Mouse (Mus musculus): ENCODE data around the gene Pfkfb2. TPM values are rescaled to one million over a fixed set of nuclear protein-coding genes. Genes with fewer than 3 reads are reported as not detected.
A peak's percentile ranks its signal among the peaks of the same experiment; 100 is the strongest.

Gene Pfkfb2
- polyA plus RNA-seq, 1 experiment from 2014 or later: 24.8 TPM

DNA sequence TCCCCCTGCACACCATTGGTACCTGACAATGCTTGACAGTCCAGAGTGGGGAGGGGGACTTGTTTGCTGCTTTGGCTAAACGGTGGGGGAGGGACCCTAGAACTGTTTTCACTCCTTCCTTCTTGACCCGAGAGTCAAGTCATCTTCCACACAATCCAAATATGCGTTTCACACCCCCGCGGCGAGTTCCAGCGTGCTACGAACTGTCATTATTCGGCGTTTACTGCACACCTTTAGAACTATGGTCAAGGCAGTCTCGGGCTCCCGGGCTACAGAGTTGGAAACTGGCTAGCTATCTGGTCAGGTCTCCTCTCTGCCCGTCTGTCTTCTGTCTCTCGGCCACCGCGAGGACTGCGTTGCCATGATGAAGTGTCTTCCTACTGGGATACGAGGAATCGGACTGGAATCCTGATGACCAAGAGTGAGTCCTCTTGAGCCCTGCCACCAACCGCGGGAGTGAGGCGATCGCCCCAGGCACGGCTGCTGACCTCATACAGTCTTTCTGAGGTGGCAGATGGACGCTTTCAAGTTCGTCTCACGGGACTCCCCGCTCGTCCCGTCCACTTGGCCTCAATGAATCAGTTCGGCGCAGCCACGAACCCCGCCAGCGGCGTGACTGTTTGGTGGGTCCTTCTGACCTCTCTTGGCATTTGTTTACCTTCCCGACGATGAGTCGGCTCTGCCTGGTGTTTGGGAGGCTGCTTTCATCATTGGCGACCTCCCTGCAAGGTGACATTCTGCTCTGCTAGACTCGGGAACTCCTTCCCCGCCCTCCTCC, 12.4 kb downstream of the Pfkfb2 start:
- DNase-seq: peak; percentile 71
- WGBS: under 1% methylated on average over 42 of the region's 42 CpGs

DNA sequence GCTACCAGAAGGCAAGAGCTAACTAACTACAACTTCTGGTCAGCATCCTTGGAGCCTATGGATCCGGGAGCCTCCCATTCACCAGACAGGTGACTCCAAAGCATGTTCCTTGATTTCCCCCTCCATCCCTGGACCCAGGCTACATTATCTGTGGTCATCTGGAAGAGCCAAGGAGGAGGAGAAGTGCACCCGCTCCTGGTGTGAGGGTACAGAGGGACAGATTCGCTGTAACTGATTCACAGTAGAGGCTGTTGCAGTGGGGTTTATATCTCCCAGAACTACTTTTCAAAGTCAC, 12.9 kb downstream of the Pfkfb2 start:
- Histone ChIP-seq H3K27me3 (ENCODE audit: control insufficient read depth, insufficient read depth, low read length) (no peaks in the 10 kb centered on the region), H3K27ac (replicated peaks; ENCODE audit: low read depth, low read length) (peak overlapping the region; percentile 82), H3K4me2 (ENCODE audit: low read length) (peak overlapping the region; percentile 78), H3K9me3 (ENCODE audit: control insufficient read depth, low read length) (no peaks in the 10 kb centered on the region), H3K9ac (replicated peaks; ENCODE audit: low read length) (peak overlapping the region; percentile 99), H3K4me3 (replicated peaks; ENCODE audit: low read depth, low read length) (peak overlapping the region; percentile 91), H3K36me3 (ENCODE audit: control insufficient read depth, insufficient read depth, low read length) (0 out of 2 replicates have a peak, but pooled peaks cover 2% of the 10 kb centered on the region), H3K4me1 (ENCODE audit: control insufficient read depth, insufficient read depth, low read length) (peaks cover 19% of the 10 kb centered on the region)
- whole genome bisulfite sequencing: 0% methylated on average over 3 of the region's 3 CpGs
- no peak for DNase-seq
- 0 out of 2 replicates have a peak, but pooled peaks have one; percentile 1 for ATAC-seq (ENCODE audit: low FRiP score, low TSS enrichment)

More for the DNA sequence above, 12.4 kb downstream of the Pfkfb2 start:
- H3K27me3 ChIP-seq (ENCODE audit: control insufficient read depth, insufficient read depth, low read length): no peaks in the 10 kb centered on the region
- H3K4me3 ChIP-seq (replicated peaks; ENCODE audit: low read depth, low read length): peak overlapping the region; percentile 91
- H3K4me1 ChIP-seq (ENCODE audit: control insufficient read depth, insufficient read depth, low read length): peaks cover 19% of the 10 kb centered on the region
- H3K4me2 ChIP-seq (ENCODE audit: low read length): peak overlapping the region; percentile 78
- no peaks in the 10 kb centered on the region for H3K9me3 ChIP-seq (ENCODE audit: control insufficient read depth, low read length)
- peak; percentile 2 for ATAC-seq (ENCODE audit: low FRiP score, low TSS enrichment)
- no peaks in the 10 kb centered on the region for H3K36me3 ChIP-seq (ENCODE audit: control insufficient read depth, insufficient read depth, low read length)
- H3K9ac ChIP-seq (replicated peaks; ENCODE audit: low read length): peak overlapping the region; percentile 99
- peak overlapping the region; percentile 89 for H3K27ac ChIP-seq (replicated peaks; ENCODE audit: low read depth, low read length)

DNA sequence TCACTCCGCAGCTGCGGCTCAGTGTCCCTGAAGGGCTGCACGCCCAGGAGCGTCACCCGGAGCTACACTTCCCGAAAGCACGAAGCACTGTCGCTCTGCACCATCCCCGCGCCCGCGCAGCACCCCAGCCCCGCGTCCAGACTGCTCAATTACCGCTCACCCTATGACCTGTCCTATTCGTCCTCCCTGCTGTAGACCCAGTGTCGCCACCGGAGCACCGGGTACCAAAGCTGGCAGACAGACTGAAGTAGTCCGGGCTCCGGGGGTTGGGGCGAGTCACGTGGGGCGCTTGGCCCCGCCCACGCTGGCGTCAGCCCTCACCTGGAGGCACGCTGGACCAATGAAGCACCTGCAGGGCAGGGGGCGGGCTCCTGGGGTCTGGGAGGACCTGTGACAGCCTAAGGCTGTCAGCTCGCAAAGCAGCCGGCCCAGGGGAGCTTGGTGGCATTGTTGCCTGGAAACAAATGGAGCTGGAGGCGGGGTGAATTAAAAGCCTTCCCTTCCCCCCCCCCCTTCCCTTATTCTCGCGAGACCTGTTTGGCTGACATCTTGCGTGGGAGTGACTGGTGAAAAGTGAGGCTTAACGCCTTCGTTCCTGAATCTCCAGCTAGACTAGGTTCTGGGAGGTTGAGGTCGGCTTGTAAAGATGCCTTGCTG, 13.4 kb downstream of the Pfkfb2 start, which contains the start of gene Gm29427:
Gene Gm29427, minus strand, starts transcription at position 239 of the 657 bp plus-strand sequence.
- under 1% methylated on average over 38 of the region's 38 CpGs for WGBS
- Histone ChIP-seq H3K4me2 (ENCODE audit: low read length) (peak within 1 kb of the TSS; percentile 78), H3K27me3 (ENCODE audit: control insufficient read depth, insufficient read depth, low read length) (no peaks in the 10 kb centered on the region), H3K4me3 (replicated peaks; ENCODE audit: low read depth, low read length) (peak within 1 kb of the TSS; percentile 91), H3K27ac (replicated peaks; ENCODE audit: low read depth, low read length) (peak within 1 kb of the TSS; percentile 89), H3K36me3 (ENCODE audit: control insufficient read depth, insufficient read depth, low read length) (peaks cover 5% of the 10 kb centered on the region), H3K9ac (replicated peaks; ENCODE audit: low read length) (peak within 1 kb of the TSS; percentile 99), H3K4me1 (ENCODE audit: control insufficient read depth, insufficient read depth, low read length) (peaks cover 19% of the 10 kb centered on the region), H3K9me3 (ENCODE audit: control insufficient read depth, low read length) (no peaks in the 10 kb centered on the region)
- peak; percentile 95 for DNase-seq
- ATAC-seq (ENCODE audit: low FRiP score, low TSS enrichment): peak; percentile 92

DNA sequence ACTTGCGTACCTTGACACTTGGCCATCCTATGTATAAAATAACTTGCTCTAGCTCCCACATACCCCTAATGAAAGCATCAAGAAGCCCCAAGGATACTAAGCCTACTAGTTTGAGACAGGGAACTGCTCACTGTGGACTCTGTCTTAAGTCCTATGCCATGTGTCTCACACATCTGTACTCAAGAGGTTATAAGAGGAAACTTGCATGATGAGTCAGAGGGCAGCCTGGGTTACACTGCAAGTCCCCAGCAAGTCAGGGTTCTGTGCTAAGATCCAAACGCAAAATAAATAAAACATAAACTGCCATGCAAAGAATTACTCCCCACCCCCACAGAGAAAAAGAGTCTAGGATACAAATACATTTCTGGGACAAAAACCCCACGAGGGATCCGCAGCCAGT, 15.0 kb downstream of the Pfkfb2 start:
- peaks cover 11% of the 10 kb centered on the region for H3K36me3 ChIP-seq (ENCODE audit: control insufficient read depth, insufficient read depth, low read length)
- DNase-seq (no peak), ATAC-seq (ENCODE audit: low FRiP score, low TSS enrichment) (no peak)
- 80% methylated on average over 4 of the region's 4 CpGs for WGBS
- no peak overlapping the region for H3K4me3 ChIP-seq (replicated peaks; ENCODE audit: low read depth, low read length)
- no peak overlapping the region for H3K27ac ChIP-seq (replicated peaks; ENCODE audit: low read depth, low read length)
- no peak overlapping the region for H3K4me2 ChIP-seq (ENCODE audit: low read length)
- no peaks in the 10 kb centered on the region for H3K9me3 ChIP-seq (ENCODE audit: control insufficient read depth, low read length)
- no peak overlapping the region for H3K9ac ChIP-seq (replicated peaks; ENCODE audit: low read length)
- peaks cover 12% of the 10 kb centered on the region for H3K4me1 ChIP-seq (ENCODE audit: control insufficient read depth, insufficient read depth, low read length)
- no peaks in the 10 kb centered on the region for H3K27me3 ChIP-seq (ENCODE audit: control insufficient read depth, insufficient read depth, low read length)

DNA sequence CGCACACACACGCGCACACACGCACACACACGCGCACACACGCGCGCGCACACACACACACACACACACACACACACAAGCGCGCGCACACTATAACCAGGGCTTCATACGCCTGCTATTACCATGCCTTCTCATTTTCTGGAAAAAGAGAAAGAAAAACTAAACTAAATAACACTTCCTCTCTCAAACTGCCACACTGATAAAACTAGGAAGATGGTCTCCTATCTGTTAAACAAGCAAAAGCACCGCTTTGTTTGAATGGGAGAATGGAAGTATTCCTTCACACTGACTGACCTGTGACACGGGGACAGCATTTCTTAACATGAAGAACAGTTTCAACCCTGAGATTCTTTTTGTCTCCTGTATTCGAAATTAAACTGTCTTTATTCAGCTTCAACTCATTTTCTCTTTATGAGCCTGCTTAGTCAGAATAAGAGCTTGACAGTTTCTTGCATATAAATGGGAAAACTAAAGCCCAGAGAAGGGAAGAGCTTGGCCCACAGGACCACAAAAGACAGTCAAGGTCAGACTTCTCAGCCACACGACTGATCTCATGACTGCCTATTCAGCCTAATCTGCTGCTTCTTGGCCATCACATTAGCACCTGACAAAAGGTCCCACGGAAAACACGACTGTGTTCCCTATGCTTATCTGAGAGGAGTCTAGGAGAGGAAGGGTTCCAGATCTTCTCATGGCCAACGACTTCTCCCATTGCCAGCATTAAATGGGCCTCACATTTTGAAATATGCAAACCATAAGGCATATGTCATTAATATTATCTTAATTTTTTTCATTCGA, 18.6 kb downstream of the Pfkfb2 start:
- Histone ChIP-seq H3K4me2 (ENCODE audit: low read length) (no peak overlapping the region), H3K9ac (replicated peaks; ENCODE audit: low read length) (no peak overlapping the region), H3K27ac (replicated peaks; ENCODE audit: low read depth, low read length) (no peak overlapping the region), H3K27me3 (ENCODE audit: control insufficient read depth, insufficient read depth, low read length) (no peaks in the 10 kb centered on the region), H3K4me1 (ENCODE audit: control insufficient read depth, insufficient read depth, low read length) (0 out of 2 replicates have a peak, but pooled peaks cover 3% of the 10 kb centered on the region), H3K36me3 (ENCODE audit: control insufficient read depth, insufficient read depth, low read length) (peaks cover 34% of the 10 kb centered on the region), H3K9me3 (ENCODE audit: control insufficient read depth, low read length) (no peaks in the 10 kb centered on the region), H3K4me3 (replicated peaks; ENCODE audit: low read depth, low read length) (no peak overlapping the region)
- DNase-seq (no peak), ATAC-seq (ENCODE audit: low FRiP score, low TSS enrichment) (no peak)
- WGBS: 88% methylated on average over 22 of the region's 22 CpGs

DNA sequence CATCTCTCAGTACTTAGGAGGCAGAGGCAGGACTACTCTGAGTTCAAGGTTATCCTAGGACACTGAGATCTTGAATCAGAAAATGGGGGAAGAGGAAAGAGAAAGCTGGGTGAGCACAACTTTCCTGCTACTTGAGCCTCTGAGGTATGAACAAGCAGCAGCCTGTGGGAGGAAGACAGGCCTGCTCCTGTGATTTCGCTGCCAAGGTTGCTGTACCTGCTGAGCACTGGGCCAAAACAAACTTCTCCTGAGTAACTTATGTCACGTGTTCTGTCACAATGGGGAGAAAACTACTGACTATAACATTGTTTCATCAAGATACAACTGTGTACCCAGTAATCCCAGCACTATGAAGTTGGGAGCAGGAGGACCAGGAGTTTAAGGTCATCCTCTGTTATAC, 25.4 kb downstream of the Pfkfb2 start:
- Histone ChIP-seq H3K36me3 (ENCODE audit: control insufficient read depth, insufficient read depth, low read length) (peaks cover 74% of the 10 kb centered on the region), H3K9me3 (ENCODE audit: control insufficient read depth, low read length) (no peaks in the 10 kb centered on the region), H3K27ac (replicated peaks; ENCODE audit: low read depth, low read length) (no peak overlapping the region), H3K9ac (replicated peaks; ENCODE audit: low read length) (no peak overlapping the region), H3K4me2 (ENCODE audit: low read length) (no peak overlapping the region), H3K27me3 (ENCODE audit: control insufficient read depth, insufficient read depth, low read length) (no peaks in the 10 kb centered on the region), H3K4me3 (replicated peaks; ENCODE audit: low read depth, low read length) (no peak overlapping the region), H3K4me1 (ENCODE audit: control insufficient read depth, insufficient read depth, low read length) (no peaks in the 10 kb centered on the region)
- ATAC-seq (ENCODE audit: low FRiP score, low TSS enrichment) (no peak), DNase-seq (no peak)
- WGBS: 87% methylated on average over 2 of the region's 2 CpGs

DNA sequence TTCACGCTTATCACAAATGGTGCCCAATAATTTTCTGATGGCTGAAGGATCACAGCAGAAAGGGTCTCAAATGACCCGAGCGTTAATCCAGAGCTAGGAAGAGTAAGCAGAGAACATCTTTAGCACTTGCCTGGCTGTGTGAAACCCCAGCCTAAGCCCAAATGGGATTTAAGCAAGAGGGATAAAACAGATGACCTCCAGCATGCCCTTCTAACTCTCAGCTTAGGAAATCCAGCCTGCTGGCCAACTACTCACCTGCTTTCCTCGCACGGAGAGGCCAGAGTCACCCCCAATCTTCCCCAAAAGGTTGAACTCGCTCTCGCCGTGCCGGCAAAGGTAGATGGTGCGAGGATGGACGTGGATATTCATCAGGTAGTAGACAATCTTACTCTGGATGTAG, 27.1 kb downstream of the Pfkfb2 start:
- no peak overlapping the region for H3K27ac ChIP-seq (replicated peaks; ENCODE audit: low read depth, low read length)
- no peak overlapping the region for H3K9ac ChIP-seq (replicated peaks; ENCODE audit: low read length)
- ATAC-seq (ENCODE audit: low FRiP score, low TSS enrichment): no peak
- DNase-seq: no peak
- H3K4me1 ChIP-seq (ENCODE audit: control insufficient read depth, insufficient read depth, low read length): no peaks in the 10 kb centered on the region
- H3K9me3 ChIP-seq (ENCODE audit: control insufficient read depth, low read length): no peaks in the 10 kb centered on the region
- no peak overlapping the region for H3K4me2 ChIP-seq (ENCODE audit: low read length)
- H3K27me3 ChIP-seq (ENCODE audit: control insufficient read depth, insufficient read depth, low read length): no peaks in the 10 kb centered on the region
- H3K4me3 ChIP-seq (replicated peaks; ENCODE audit: low read depth, low read length): no peak overlapping the region
- peaks cover 79% of the 10 kb centered on the region for H3K36me3 ChIP-seq (ENCODE audit: control insufficient read depth, insufficient read depth, low read length)
- 97% methylated on average over 11 of the region's 11 CpGs for WGBS

DNA sequence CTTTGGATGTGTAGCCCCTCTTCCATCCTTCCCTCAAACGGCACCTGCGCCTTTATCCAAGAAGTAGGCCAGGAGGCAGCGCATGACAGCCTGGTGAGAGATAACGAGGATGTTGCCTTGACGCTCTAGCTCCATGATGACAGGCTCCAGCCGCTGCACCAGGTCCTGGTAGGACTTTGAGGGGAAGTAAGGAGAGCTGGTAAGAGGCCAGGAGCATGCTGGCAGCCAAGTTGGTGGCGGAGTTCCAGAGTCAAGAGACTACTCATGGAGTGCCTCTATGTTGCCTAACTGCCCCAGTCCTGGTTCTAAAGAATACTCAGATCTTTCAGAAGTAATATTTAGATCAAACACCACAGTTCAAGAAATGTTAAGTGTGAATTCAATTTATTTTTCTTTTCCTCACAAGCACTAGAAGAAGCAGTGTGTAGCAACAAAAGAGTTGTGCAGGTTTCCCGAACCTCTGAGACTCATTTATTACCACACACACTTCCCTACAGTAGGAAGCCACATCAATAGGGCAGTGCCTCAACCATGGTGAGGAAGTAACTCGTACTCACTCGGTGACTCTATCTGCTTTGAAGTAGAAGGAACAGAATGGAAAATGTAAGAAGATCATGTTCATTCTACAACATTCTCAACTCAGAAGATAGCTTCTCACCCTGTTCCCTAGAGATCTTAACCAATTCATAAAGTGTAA, 29.0 kb downstream of the Pfkfb2 start:
- no peak overlapping the region for H3K4me2 ChIP-seq (ENCODE audit: low read length)
- 91% methylated on average over 10 of the region's 10 CpGs for WGBS
- no peaks in the 10 kb centered on the region for H3K27me3 ChIP-seq (ENCODE audit: control insufficient read depth, insufficient read depth, low read length)
- H3K4me3 ChIP-seq (replicated peaks; ENCODE audit: low read depth, low read length): no peak overlapping the region
- H3K27ac ChIP-seq (replicated peaks; ENCODE audit: low read depth, low read length): no peak overlapping the region
- H3K9ac ChIP-seq (replicated peaks; ENCODE audit: low read length): no peak overlapping the region
- no peaks in the 10 kb centered on the region for H3K9me3 ChIP-seq (ENCODE audit: control insufficient read depth, low read length)
- H3K4me1 ChIP-seq (ENCODE audit: control insufficient read depth, insufficient read depth, low read length): no peaks in the 10 kb centered on the region
- H3K36me3 ChIP-seq (ENCODE audit: control insufficient read depth, insufficient read depth, low read length): peaks cover 81% of the 10 kb centered on the region
- DNase-seq (no peak), ATAC-seq (ENCODE audit: low FRiP score, low TSS enrichment) (no peak)

Data from midbrain, embryonic 14.5 days (tissue).